Mouse (Mus musculus): ENCODE measurements around the gene Dnaja4.

- TF ChIP-seq CTCF (IDR thresholded peaks at IDR 0.05; ENCODE audit: low read depth, low read length) = no peak
- no peak for TF ChIP-seq POLR2A (IDR thresholded peaks at IDR 0.05; ENCODE audit: extremely low read depth, insufficient read depth, low read length)
These were observed 5.7 kb downstream of the Dnaja4 start for GRCm38 (mm10) chr9:54704361-54704760.
